Mouse (Mus musculus): ENCODE measurements around the gene Gns.

Gene Gns

GRCm38 (mm10) chr10:121403104-121403503 lies 38.2 kb downstream of the Gns start:
- no peak for DNase-seq (ENCODE audit: low spot score)

- no peak for DNase-seq (ENCODE audit: low spot score)
These were observed 39.1 kb downstream of the Gns start for GRCm38 (mm10) chr10:121403946-121404345.

GRCm38 (mm10) chr10:121409717-121410116 lies 44.8 kb downstream of the Gns start:
- no peak for DNase-seq (ENCODE audit: low spot score)

GRCm38 (mm10) chr10:121411721-121412455 lies 47.0 kb downstream of the Gns start:
- DNase-seq (ENCODE audit: low spot score) = no peak

GRCm38 (mm10) chr10:121412824-121413223 lies 47.9 kb downstream of the Gns start:
- DNase-seq (ENCODE audit: low spot score) = no peak

GRCm38 (mm10) chr10:121414127-121414526 lies 49.2 kb downstream of the Gns start:
- DNase-seq (ENCODE audit: low spot score) = no peak

GRCm38 (mm10) chr10:121418835-121419234 lies 53.9 kb downstream of the Gns start:
- no peak for DNase-seq (ENCODE audit: low spot score)

GRCm38 (mm10) chr10:121419640-121420470 lies 55.0 kb downstream of the Gns start:
- DNase-seq (ENCODE audit: low spot score) = no peak

- DNase-seq (ENCODE audit: low spot score) = no peak
These were observed 56.1 kb downstream of the Gns start for GRCm38 (mm10) chr10:121421023-121421422.

GRCm38 (mm10) chr10:121421657-121422290 lies 56.9 kb downstream of the Gns start:
- no peak for DNase-seq (ENCODE audit: low spot score)

- no peak for DNase-seq (ENCODE audit: low spot score)
These were observed 57.4 kb downstream of the Gns start for GRCm38 (mm10) chr10:121422294-121422693.

GRCm38 (mm10) chr10:121423541-121424349 lies 58.9 kb downstream of the Gns start:
- no peak for DNase-seq (ENCODE audit: low spot score)

- DNase-seq (ENCODE audit: low spot score) = no peak
These were observed 59.6 kb downstream of the Gns start for GRCm38 (mm10) chr10:121424455-121424854.

GRCm38 (mm10) chr10:121425079-121425478 lies 60.2 kb downstream of the Gns start:
- DNase-seq (ENCODE audit: low spot score) = no peak

GRCm38 (mm10) chr10:121425506-121426025 lies 60.7 kb downstream of the Gns start:
- DNase-seq (ENCODE audit: low spot score) = no peak

- DNase-seq (ENCODE audit: low spot score) = no peak
These were observed 61.7 kb downstream of the Gns start for GRCm38 (mm10) chr10:121426458-121427070.

- DNase-seq (ENCODE audit: low spot score) = no peak
These were observed 62.2 kb downstream of the Gns start for GRCm38 (mm10) chr10:121427136-121427535.

- DNase-seq (ENCODE audit: low spot score) = no peak
These were observed 63.3 kb downstream of the Gns start for GRCm38 (mm10) chr10:121428011-121428711.

- no peak for DNase-seq (ENCODE audit: low spot score)
These were observed 64.2 kb downstream of the Gns start for GRCm38 (mm10) chr10:121429089-121429488.

- DNase-seq (ENCODE audit: low spot score) = no peak
These were observed 64.7 kb downstream of the Gns start for GRCm38 (mm10) chr10:121429581-121429980.
